Mouse (Mus musculus): Measurements from ENCODE around the gene Suz12.
"Not testable (repeated sequence)": the region's sequence is repeated elsewhere in the genome, so short reads cannot be mapped to it uniquely, and the experiment has no call there.

The Suz12 gene

GRCm38 (mm10) chr11:79992592-79993355 is at the start of gene Suz12:
TSS of gene Suz12 (plus strand) at chr11:79993106.
- DNase-seq (ENCODE audit: low read depth, low spot score): peak; percentile 95

GRCm38 (mm10) chr11:79943136-79943535 is 49.8 kb upstream of the Suz12 start:
- DNase-seq (ENCODE audit: low read depth, low spot score): no peak

- DNase-seq (ENCODE audit: low read depth, low spot score): no peak
Measured at GRCm38 (mm10) chr11:79943601-79944000, 49.3 kb upstream of the Suz12 start.

GRCm38 (mm10) chr11:79947265-79947664 is 45.6 kb upstream of the Suz12 start:
- DNase-seq (ENCODE audit: low read depth, low spot score): no peak

- no peak for DNase-seq (ENCODE audit: low read depth, low spot score)
Measured at GRCm38 (mm10) chr11:79961346-79962124, 31.4 kb upstream of the Suz12 start.

GRCm38 (mm10) chr11:79962125-79962876 is 30.6 kb upstream of the Suz12 start, which contains the start of gene Utp6:
TSS of gene Utp6 (minus strand) at chr11:79962390.
- peak; percentile 96 for DNase-seq (ENCODE audit: low read depth, low spot score)

- DNase-seq (ENCODE audit: low read depth, low spot score): no peak
Measured at GRCm38 (mm10) chr11:79962877-79963183, 30.1 kb upstream of the Suz12 start.

GRCm38 (mm10) chr11:79963212-79963974 is 29.5 kb upstream of the Suz12 start:
- no peak for DNase-seq (ENCODE audit: low read depth, low spot score)

GRCm38 (mm10) chr11:79965896-79966295 is 27.0 kb upstream of the Suz12 start:
- DNase-seq (ENCODE audit: low read depth, low spot score): no peak

- no peak for DNase-seq (ENCODE audit: low read depth, low spot score)
Measured at GRCm38 (mm10) chr11:79967752-79968151, 25.2 kb upstream of the Suz12 start.

GRCm38 (mm10) chr11:79973133-79973532 is 19.8 kb upstream of the Suz12 start:
- no peak for DNase-seq (ENCODE audit: low read depth, low spot score)

GRCm38 (mm10) chr11:79973626-79974476 is 19.1 kb upstream of the Suz12 start:
- DNase-seq (ENCODE audit: low read depth, low spot score): no peak

GRCm38 (mm10) chr11:79975377-79975776 is 17.5 kb upstream of the Suz12 start:
- no peak for DNase-seq (ENCODE audit: low read depth, low spot score)

GRCm38 (mm10) chr11:79976222-79976621 is 16.7 kb upstream of the Suz12 start:
- DNase-seq (ENCODE audit: low read depth, low spot score): no peak

- DNase-seq (ENCODE audit: low read depth, low spot score): not testable (repeated sequence)
Measured at GRCm38 (mm10) chr11:79976645-79977044, 16.3 kb upstream of the Suz12 start.

- not testable (repeated sequence) for DNase-seq (ENCODE audit: low read depth, low spot score)
Measured at GRCm38 (mm10) chr11:79977061-79977460, 15.8 kb upstream of the Suz12 start.

GRCm38 (mm10) chr11:79977747-79978146 is 15.2 kb upstream of the Suz12 start:
- DNase-seq (ENCODE audit: low read depth, low spot score): not testable (repeated sequence)

- DNase-seq (ENCODE audit: low read depth, low spot score): no peak
Measured at GRCm38 (mm10) chr11:79986886-79987285, 6.0 kb upstream of the Suz12 start.

GRCm38 (mm10) chr11:79987896-79988295 is 5.0 kb upstream of the Suz12 start:
- DNase-seq (ENCODE audit: low read depth, low spot score): no peak

GRCm38 (mm10) chr11:79990120-79990519 is 2.8 kb upstream of the Suz12 start:
- no peak for DNase-seq (ENCODE audit: low read depth, low spot score)

All from brain, embryonic 18.5 days (tissue).